Mouse (Mus musculus): ENCODE results near the gene Nefh. TPM values are rescaled to one million over a fixed set of nuclear protein-coding genes. Genes with fewer than 3 reads are reported as not detected.

Nefh gene
- polyA plus RNA-seq, 1 experiment from 2014 or later, result 0.25 TPM

- Histone ChIP-seq H3K27ac (replicated peaks) (no peak overlapping the region), H3K9ac (ENCODE audit: low read length) (no peak overlapping the region), H3K4me3 (ENCODE audit: low read depth, low read length) (no peak overlapping the region), H3K9me3 (ENCODE audit: control insufficient read depth, low read length) (no peaks in the 10 kb centered on the region), H3K27me3 (ENCODE audit: control insufficient read depth, insufficient read depth, low read length) (peaks cover 37% of the 10 kb centered on the region), H3K4me1 (replicated peaks; ENCODE audit: control insufficient read depth, insufficient read depth) (no peaks in the 10 kb centered on the region), H3K36me3 (ENCODE audit: control insufficient read depth, insufficient read depth, low read length) (no peaks in the 10 kb centered on the region), H3K4me2 (replicated peaks; ENCODE audit: low read depth) (no peak overlapping the region)
- TF ChIP-seq EP300 (optimal IDR thresholded peaks at IDR 0.05) (no peak), CTCF (IDR thresholded peaks at IDR 0.05; ENCODE audit: low read depth) (no peak)
- ATAC-seq (ENCODE audit: low FRiP score, low TSS enrichment) (no peak), DNase-seq (ENCODE audit: low spot score) (no peak)
- WGBS, result 41% methylated on average over 8 of the region's 8 CpGs
These were observed 928 bp upstream of the Nefh start for GRCm38 (mm10) chr11:4948792-4949191.

- Histone ChIP-seq H3K4me1 (replicated peaks; ENCODE audit: control insufficient read depth, insufficient read depth) (no peaks in the 10 kb centered on the region), H3K27ac (replicated peaks) (no peak overlapping the region), H3K4me2 (replicated peaks; ENCODE audit: low read depth) (peak overlapping the region; percentile 83), H3K36me3 (ENCODE audit: control insufficient read depth, insufficient read depth, low read length) (no peaks in the 10 kb centered on the region), H3K9ac (ENCODE audit: low read length) (peak overlapping the region; percentile 38), H3K9me3 (ENCODE audit: control insufficient read depth, low read length) (no peaks in the 10 kb centered on the region), H3K4me3 (ENCODE audit: low read depth, low read length) (peak overlapping the region; percentile 46), H3K27me3 (ENCODE audit: control insufficient read depth, insufficient read depth, low read length) (peaks cover 34% of the 10 kb centered on the region)
- TF ChIP-seq EP300 (optimal IDR thresholded peaks at IDR 0.05), result no peak
- peak; percentile 39 for TF ChIP-seq CTCF (IDR thresholded peaks at IDR 0.05; ENCODE audit: low read depth)
- DNase-seq (ENCODE audit: low spot score) (peak; percentile 76), ATAC-seq (ENCODE audit: low FRiP score, low TSS enrichment) (peak; percentile 74)
- WGBS, result under 1% methylated on average over 86 of the region's 120 CpGs
These were observed 684 bp downstream of the Nefh start for GRCm38 (mm10) chr11:4946947-4947812.

DNA sequence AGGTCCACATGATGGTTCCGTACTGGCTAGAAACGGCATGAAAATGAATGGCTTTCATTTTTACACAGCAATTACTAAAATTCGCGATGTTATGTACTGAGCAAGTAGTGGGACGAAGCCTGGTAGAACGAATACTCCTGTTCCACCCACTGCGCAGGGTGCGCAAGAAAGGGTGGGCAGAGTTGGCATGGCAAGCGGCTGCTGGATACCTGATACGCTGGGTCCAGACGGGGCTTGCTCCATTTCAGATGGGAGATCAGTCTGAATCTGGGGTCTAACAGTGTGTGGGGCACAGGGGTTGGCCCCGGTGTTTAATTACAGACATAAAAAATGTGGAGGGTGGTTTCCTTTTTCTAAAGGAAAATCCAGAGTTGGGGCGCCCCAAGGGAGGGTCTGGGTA is 1.3 kb downstream of the Nefh start:
- WGBS, result 43% methylated on average over 13 of the region's 13 CpGs

GRCm38 (mm10) chr11:4936243-4936642 is 11.6 kb downstream of the Nefh start:
- no peak overlapping the region for H3K9ac ChIP-seq (ENCODE audit: low read length)
- ATAC-seq (ENCODE audit: low FRiP score, low TSS enrichment), result no peak
- no peak for DNase-seq (ENCODE audit: low spot score)
- no peak overlapping the region for H3K4me2 ChIP-seq (replicated peaks; ENCODE audit: low read depth)
- TF ChIP-seq CTCF (IDR thresholded peaks at IDR 0.05; ENCODE audit: low read depth), result no peak
- TF ChIP-seq EP300 (optimal IDR thresholded peaks at IDR 0.05), result no peak
- H3K4me1 ChIP-seq (replicated peaks; ENCODE audit: control insufficient read depth, insufficient read depth), result no peaks in the 10 kb centered on the region
- no peaks in the 10 kb centered on the region for H3K27me3 ChIP-seq (ENCODE audit: control insufficient read depth, insufficient read depth, low read length)
- 70% methylated on average over 5 of the region's 5 CpGs for WGBS
- H3K27ac ChIP-seq (replicated peaks), result no peak overlapping the region
- H3K4me3 ChIP-seq (ENCODE audit: low read depth, low read length), result no peak overlapping the region
- no peaks in the 10 kb centered on the region for H3K36me3 ChIP-seq (ENCODE audit: control insufficient read depth, insufficient read depth, low read length)
- H3K9me3 ChIP-seq (ENCODE audit: control insufficient read depth, low read length), result no peaks in the 10 kb centered on the region

More for the DNA sequence above, 1.3 kb downstream of the Nefh start:
- H3K9me3 ChIP-seq (ENCODE audit: control insufficient read depth, low read length), result no peaks in the 10 kb centered on the region
- peaks cover 34% of the 10 kb centered on the region for H3K27me3 ChIP-seq (ENCODE audit: control insufficient read depth, insufficient read depth, low read length)
- no peaks in the 10 kb centered on the region for H3K4me1 ChIP-seq (replicated peaks; ENCODE audit: control insufficient read depth, insufficient read depth)
- H3K27ac ChIP-seq (replicated peaks), result no peak overlapping the region
- peak overlapping the region; percentile 83 for H3K4me2 ChIP-seq (replicated peaks; ENCODE audit: low read depth)
- no peak for DNase-seq (ENCODE audit: low spot score)
- 0 out of 2 replicates have a peak, but pooled peaks have one; percentile 4 for ATAC-seq (ENCODE audit: low FRiP score, low TSS enrichment)
- peak overlapping the region; percentile 46 for H3K4me3 ChIP-seq (ENCODE audit: low read depth, low read length)
- TF ChIP-seq EP300 (optimal IDR thresholded peaks at IDR 0.05), result no peak
- no peak for TF ChIP-seq CTCF (IDR thresholded peaks at IDR 0.05; ENCODE audit: low read depth)
- no peaks in the 10 kb centered on the region for H3K36me3 ChIP-seq (ENCODE audit: control insufficient read depth, insufficient read depth, low read length)
- no peak overlapping the region for H3K9ac ChIP-seq (ENCODE audit: low read length)

DNA sequence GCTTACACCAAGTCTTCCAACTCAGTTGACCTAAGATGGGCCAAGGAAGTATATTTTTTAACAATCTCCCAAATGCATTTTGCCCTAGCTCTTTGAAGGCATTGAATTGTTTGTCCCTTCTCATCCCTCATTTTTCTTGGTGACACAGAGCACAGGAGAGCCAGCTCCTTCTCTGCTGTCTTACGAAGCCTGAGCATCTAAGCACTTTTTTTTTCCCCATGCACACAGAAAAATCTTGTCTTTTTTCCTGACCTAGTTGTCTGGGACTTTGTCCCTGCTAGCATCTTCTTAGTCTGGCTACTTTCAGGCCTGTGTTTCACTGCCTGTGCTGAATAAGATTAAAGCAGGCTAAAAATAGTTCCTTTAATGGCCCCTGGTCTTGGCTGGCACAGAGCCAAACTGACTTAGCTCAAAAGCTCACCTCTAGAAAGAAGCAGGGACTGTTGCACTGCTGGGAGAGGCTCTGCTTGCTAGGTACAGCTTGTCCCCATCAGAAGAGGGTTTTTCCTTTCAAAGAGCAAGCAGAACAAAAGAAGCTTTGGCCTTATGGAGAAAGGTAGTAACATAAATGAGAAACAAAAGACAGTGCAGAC is 16.8 kb downstream of the Nefh start:
- Histone ChIP-seq H3K36me3 (ENCODE audit: control insufficient read depth, insufficient read depth, low read length) (peaks cover 6% of the 10 kb centered on the region), H3K4me1 (replicated peaks; ENCODE audit: control insufficient read depth, insufficient read depth) (no peaks in the 10 kb centered on the region; the same call in 1 of the 2 replicates), H3K27ac (replicated peaks) (no peak overlapping the region), H3K27me3 (ENCODE audit: control insufficient read depth, insufficient read depth, low read length) (no peaks in the 10 kb centered on the region), H3K9ac (ENCODE audit: low read length) (no peak overlapping the region), H3K4me3 (ENCODE audit: low read depth, low read length) (no peak overlapping the region), H3K4me2 (replicated peaks; ENCODE audit: low read depth) (no peak overlapping the region), H3K9me3 (ENCODE audit: control insufficient read depth, low read length) (no peaks in the 10 kb centered on the region)
- WGBS, result 53% methylated on average over 1 of the region's 1 CpGs
- DNase-seq (ENCODE audit: low spot score) (peak; percentile 39), ATAC-seq (ENCODE audit: low FRiP score, low TSS enrichment) (peak; percentile 35; the same call in 1 of the 2 replicates)
- TF ChIP-seq CTCF (IDR thresholded peaks at IDR 0.05; ENCODE audit: low read depth), result no peak
- TF ChIP-seq EP300 (optimal IDR thresholded peaks at IDR 0.05), result no peak

DNA sequence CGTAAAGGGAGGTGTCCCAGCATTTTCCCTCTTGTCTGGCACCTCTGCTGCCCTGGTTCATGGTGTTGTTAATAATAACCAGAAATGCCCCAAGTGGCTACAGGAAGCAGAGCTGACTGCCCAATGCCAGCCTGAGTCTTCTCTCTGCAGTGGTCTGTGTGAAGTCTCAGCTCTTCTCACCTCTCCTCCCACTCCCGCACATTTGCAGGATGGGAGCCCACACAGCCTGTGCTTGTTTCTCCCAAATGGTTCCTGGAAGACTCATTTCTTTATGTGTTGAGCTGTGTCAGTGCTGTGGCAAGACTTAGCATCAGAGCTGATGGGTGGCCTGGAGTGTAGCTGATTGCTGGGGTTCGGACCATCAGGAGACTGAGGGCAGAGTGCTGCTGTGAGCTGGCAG is 20.6 kb downstream of the Nefh start:
- Histone ChIP-seq H3K4me1 (replicated peaks; ENCODE audit: control insufficient read depth, insufficient read depth) (no peaks in the 10 kb centered on the region; the same call in 1 of the 2 replicates), H3K9me3 (ENCODE audit: control insufficient read depth, low read length) (no peaks in the 10 kb centered on the region), H3K27ac (replicated peaks) (no peak overlapping the region), H3K4me3 (ENCODE audit: low read depth, low read length) (no peak overlapping the region), H3K4me2 (replicated peaks; ENCODE audit: low read depth) (no peak overlapping the region), H3K36me3 (ENCODE audit: control insufficient read depth, insufficient read depth, low read length) (peaks cover 18% of the 10 kb centered on the region), H3K9ac (ENCODE audit: low read length) (no peak overlapping the region), H3K27me3 (ENCODE audit: control insufficient read depth, insufficient read depth, low read length) (no peaks in the 10 kb centered on the region)
- 84% methylated on average over 3 of the region's 3 CpGs for WGBS
- TF ChIP-seq CTCF (IDR thresholded peaks at IDR 0.05; ENCODE audit: low read depth) (no peak), EP300 (optimal IDR thresholded peaks at IDR 0.05) (no peak)
- ATAC-seq (ENCODE audit: low FRiP score, low TSS enrichment) (no peak), DNase-seq (ENCODE audit: low spot score) (no peak)
